Mouse (Mus musculus): ENCODE measurements around the gene Ears2. TPM values are rescaled to one million over a fixed set of nuclear protein-coding genes. Genes with fewer than 3 reads are reported as not detected.

Ears2 gene
- total RNA-seq, 1 experiment: 20.5 TPM

DNA sequence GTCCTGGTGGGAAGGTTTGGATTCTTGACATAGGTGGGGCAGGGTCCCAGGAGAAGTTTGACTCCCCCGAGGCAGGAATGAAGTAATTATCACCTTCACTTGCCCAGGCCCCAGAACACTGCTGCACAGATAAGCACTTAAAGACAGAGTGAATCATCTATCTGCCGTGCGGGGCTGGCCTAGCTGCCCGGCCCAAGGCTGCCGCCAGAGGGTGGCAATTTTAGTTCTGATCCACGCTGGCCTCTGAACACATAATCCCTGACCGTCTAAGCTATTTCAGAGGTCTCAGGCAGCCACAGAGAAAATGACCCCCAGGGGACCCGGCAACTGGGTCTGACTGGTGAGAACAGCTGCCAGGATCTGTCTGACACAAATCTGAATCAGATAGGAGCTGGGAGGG is 52.0 kb downstream of the Ears2 start:
- Histone ChIP-seq H3K9me3 (ENCODE audit: control insufficient read depth, insufficient read depth, low read depth, low read length) (no peaks in the 10 kb centered on the region), H3K9ac (ENCODE audit: insufficient read depth, low read depth, low read length, poor library complexity, severe bottlenecking) (peak overlapping the region; percentile 24; the same call in 1 of the 2 replicates), H3K36me3 (ENCODE audit: control insufficient read depth, insufficient read depth, low read length, poor library complexity, severe bottlenecking) (peaks cover 19% of the 10 kb centered on the region), H3K27ac (ENCODE audit: insufficient read depth, low read depth, low read length, poor library complexity, severe bottlenecking) (no peak overlapping the region), H3K4me1 (ENCODE audit: control insufficient read depth in 2 of 2, insufficient read depth in 2 of 2, low read length in 2 of 2, poor library complexity in 1 of 2) (peaks cover 3 to 28% of the 10 kb centered on the region in 2 experiments; a peak in 3 of 4 replicates), H3K4me3 (ENCODE audit: insufficient read depth in 1 of 2, low read depth in 1 of 2, low read length in 2 of 2, poor library complexity in 1 of 2, severe bottlenecking in 1 of 2) (peak overlapping the region in 1 of 2 experiments; percentile 28; a peak in 1 of 4 replicates)
- no peak for DNase-seq (ENCODE audit: low read depth, low spot score)
- TF ChIP-seq HCFC1 (IDR thresholded peaks at IDR 0.05; ENCODE audit: borderline replicate concordance, insufficient read depth, low read length) (no peak), ZC3H11A (IDR thresholded peaks at IDR 0.05; ENCODE audit: borderline replicate concordance, low read depth, low read length) (no peak)
- in situ Hi-C loops (cut with MboI; ENCODE audit: low sequenced_read_pairs in 2 of 2, unreplicated experiment in 2 of 2): no loop called here

GRCm38 (mm10) chr7:122012949-122013348 is 54.1 kb downstream of the Ears2 start:
- Histone ChIP-seq H3K36me3 (ENCODE audit: control insufficient read depth, insufficient read depth, low read length, poor library complexity, severe bottlenecking) (peaks cover 31% of the 10 kb centered on the region), H3K9me3 (ENCODE audit: control insufficient read depth, insufficient read depth, low read depth, low read length) (no peaks in the 10 kb centered on the region), H3K4me3 (ENCODE audit: insufficient read depth in 1 of 2, low read depth in 1 of 2, low read length in 2 of 2, poor library complexity in 1 of 2, severe bottlenecking in 1 of 2) (no peak overlapping the region), H3K9ac (ENCODE audit: insufficient read depth, low read depth, low read length, poor library complexity, severe bottlenecking) (no peak overlapping the region), H3K27ac (ENCODE audit: insufficient read depth, low read depth, low read length, poor library complexity, severe bottlenecking) (no peak overlapping the region), H3K4me1 (ENCODE audit: control insufficient read depth in 2 of 2, insufficient read depth in 2 of 2, low read length in 2 of 2, poor library complexity in 1 of 2) (peaks cover 1 to 25% of the 10 kb centered on the region in 2 experiments; a peak in 2 of 4 replicates)
- DNase-seq (ENCODE audit: low read depth, low spot score): no peak
- TF ChIP-seq HCFC1 (IDR thresholded peaks at IDR 0.05; ENCODE audit: borderline replicate concordance, insufficient read depth, low read length): no peak
- no peak for TF ChIP-seq ZNF384 (IDR thresholded peaks at IDR 0.05; ENCODE audit: low read depth, low read length)
- no peak for TF ChIP-seq CHD2 (IDR thresholded peaks at IDR 0.05; ENCODE audit: low read depth, low read length)
- no peak for TF ChIP-seq MAFK (IDR thresholded peaks at IDR 0.05; ENCODE audit: insufficient read depth, low read depth, low read length)
- no peak for TF ChIP-seq ZC3H11A (IDR thresholded peaks at IDR 0.05; ENCODE audit: borderline replicate concordance, low read depth, low read length)
- in situ Hi-C loops (cut with MboI; ENCODE audit: low sequenced_read_pairs in 2 of 2, unreplicated experiment in 2 of 2): no loop called here

GRCm38 (mm10) chr7:122012370-122012769 is 54.7 kb downstream of the Ears2 start:
- H3K9ac ChIP-seq (ENCODE audit: insufficient read depth, low read depth, low read length, poor library complexity, severe bottlenecking): no peak overlapping the region
- no peak overlapping the region for H3K4me3 ChIP-seq (ENCODE audit: insufficient read depth in 1 of 2, low read depth in 1 of 2, low read length in 2 of 2, poor library complexity in 1 of 2, severe bottlenecking in 1 of 2)
- no peaks in the 10 kb centered on the region for H3K9me3 ChIP-seq (ENCODE audit: control insufficient read depth, insufficient read depth, low read depth, low read length)
- peaks cover 34% of the 10 kb centered on the region for H3K36me3 ChIP-seq (ENCODE audit: control insufficient read depth, insufficient read depth, low read length, poor library complexity, severe bottlenecking)
- TF ChIP-seq HCFC1 (IDR thresholded peaks at IDR 0.05; ENCODE audit: borderline replicate concordance, insufficient read depth, low read length) (no peak), ZC3H11A (IDR thresholded peaks at IDR 0.05; ENCODE audit: borderline replicate concordance, low read depth, low read length) (no peak), CHD2 (IDR thresholded peaks at IDR 0.05; ENCODE audit: low read depth, low read length) (no peak), ZNF384 (IDR thresholded peaks at IDR 0.05; ENCODE audit: low read depth, low read length) (no peak), MAFK (IDR thresholded peaks at IDR 0.05; ENCODE audit: insufficient read depth, low read depth, low read length) (no peak)
- H3K4me1 ChIP-seq (ENCODE audit: control insufficient read depth in 2 of 2, insufficient read depth in 2 of 2, low read length in 2 of 2, poor library complexity in 1 of 2): peaks cover 0 to 24% of the 10 kb centered on the region in 2 experiments; a peak in 2 of 4 replicates
- in situ Hi-C loops (cut with MboI; ENCODE audit: low sequenced_read_pairs in 2 of 2, unreplicated experiment in 2 of 2): no loop called here
- DNase-seq (ENCODE audit: low read depth, low spot score): no peak
- no peak overlapping the region for H3K27ac ChIP-seq (ENCODE audit: insufficient read depth, low read depth, low read length, poor library complexity, severe bottlenecking)

GRCm38 (mm10) chr7:122000396-122000795 is 66.7 kb downstream of the Ears2 start:
- Histone ChIP-seq H3K36me3 (ENCODE audit: control insufficient read depth, insufficient read depth, low read length, poor library complexity, severe bottlenecking) (peaks cover 63% of the 10 kb centered on the region), H3K27ac (ENCODE audit: insufficient read depth, low read depth, low read length, poor library complexity, severe bottlenecking) (no peak overlapping the region), H3K9me3 (ENCODE audit: control insufficient read depth, insufficient read depth, low read depth, low read length) (no peaks in the 10 kb centered on the region), H3K4me1 (ENCODE audit: control insufficient read depth in 2 of 2, insufficient read depth in 2 of 2, low read length in 2 of 2, poor library complexity in 1 of 2) (peaks cover 0 to 4% of the 10 kb centered on the region in 2 experiments; a peak in 2 of 4 replicates), H3K4me3 (ENCODE audit: insufficient read depth in 1 of 2, low read depth in 1 of 2, low read length in 2 of 2, poor library complexity in 1 of 2, severe bottlenecking in 1 of 2) (no peak overlapping the region), H3K9ac (ENCODE audit: insufficient read depth, low read depth, low read length, poor library complexity, severe bottlenecking) (no peak overlapping the region)
- in situ Hi-C loops (cut with MboI; ENCODE audit: low sequenced_read_pairs in 2 of 2, unreplicated experiment in 2 of 2): no loop called here
- DNase-seq (ENCODE audit: low read depth, low spot score): no peak
- TF ChIP-seq HCFC1 (IDR thresholded peaks at IDR 0.05; ENCODE audit: borderline replicate concordance, insufficient read depth, low read length) (no peak), ZC3H11A (IDR thresholded peaks at IDR 0.05; ENCODE audit: borderline replicate concordance, low read depth, low read length) (no peak), MAFK (IDR thresholded peaks at IDR 0.05; ENCODE audit: insufficient read depth, low read depth, low read length) (no peak), CHD2 (IDR thresholded peaks at IDR 0.05; ENCODE audit: low read depth, low read length) (no peak), ZNF384 (IDR thresholded peaks at IDR 0.05; ENCODE audit: low read depth, low read length) (no peak)

DNA sequence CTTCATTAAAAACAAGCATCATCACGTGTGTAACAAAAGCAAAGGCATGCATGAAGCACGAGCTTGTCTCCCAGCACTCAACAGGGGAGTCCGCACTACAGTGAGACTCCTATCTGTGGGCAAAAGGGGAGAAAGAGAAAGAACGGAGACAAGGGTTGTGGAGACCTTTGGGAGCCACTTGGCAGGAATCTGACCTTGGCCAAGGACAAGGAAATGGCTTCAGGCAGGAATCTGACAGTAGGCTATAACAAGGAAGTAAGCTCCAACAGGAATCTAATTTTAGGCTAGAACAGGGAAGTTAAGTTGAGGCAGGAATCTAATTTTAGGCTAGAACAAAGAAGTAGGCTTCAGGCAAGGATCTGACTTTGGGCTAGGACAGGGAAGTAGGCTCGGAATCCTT is 71.1 kb downstream of the Ears2 start:
- TF ChIP-seq ZNF384 (IDR thresholded peaks at IDR 0.05; ENCODE audit: low read depth, low read length) (no peak), HCFC1 (IDR thresholded peaks at IDR 0.05; ENCODE audit: borderline replicate concordance, insufficient read depth, low read length) (no peak), MAFK (IDR thresholded peaks at IDR 0.05; ENCODE audit: insufficient read depth, low read depth, low read length) (no peak)
- Histone ChIP-seq H3K9me3 (ENCODE audit: control insufficient read depth, insufficient read depth, low read depth, low read length) (no peaks in the 10 kb centered on the region), H3K4me3 (ENCODE audit: insufficient read depth in 1 of 2, low read depth in 1 of 2, low read length in 2 of 2, poor library complexity in 1 of 2, severe bottlenecking in 1 of 2) (no peak overlapping the region), H3K9ac (ENCODE audit: insufficient read depth, low read depth, low read length, poor library complexity, severe bottlenecking) (no peak overlapping the region), H3K4me1 (ENCODE audit: control insufficient read depth in 2 of 2, insufficient read depth in 2 of 2, low read length in 2 of 2, poor library complexity in 1 of 2) (peaks cover 0 to 4% of the 10 kb centered on the region in 2 experiments; a peak in 2 of 4 replicates), H3K36me3 (ENCODE audit: control insufficient read depth, insufficient read depth, low read length, poor library complexity, severe bottlenecking) (peaks cover 64% of the 10 kb centered on the region), H3K27ac (ENCODE audit: insufficient read depth, low read depth, low read length, poor library complexity, severe bottlenecking) (no peak overlapping the region)
- in situ Hi-C loops (cut with MboI; ENCODE audit: low sequenced_read_pairs in 2 of 2, unreplicated experiment in 2 of 2): no loop called here
- DNase-seq (ENCODE audit: low read depth, low spot score): no peak

Other genes starting within 250 kb of the Ears2 start
- 0.21 and 0.22 TPM in 2 replicates for gene Scnn1b, start 202.2 kb downstream of the Ears2 start, total RNA-seq (2012; rRNA removed)
- 17.7 and 19.9 TPM in 2 replicates for gene Cog7, start 85.6 kb downstream of the Ears2 start, total RNA-seq (2012; rRNA removed)
- 68.5 and 71.9 TPM in 2 replicates for gene Gga2, start 46.0 kb downstream of the Ears2 start, total RNA-seq (2012; rRNA removed)
- gene Ubfd1, start 88 bp downstream of the Ears2 start, total RNA-seq (2012; rRNA removed): 56.1 and 70.7 TPM in 2 replicates
- gene Ndufab1, start 34.6 kb upstream of the Ears2 start, total RNA-seq (2012; rRNA removed): 113 and 151 TPM in 2 replicates
- 21.0 and 24.4 TPM in 2 replicates for gene Palb2, start 65.7 kb upstream of the Ears2 start, total RNA-seq (2012; rRNA removed)
- 34.8 and 46.0 TPM in 2 replicates for gene Dctn5, start 65.8 kb upstream of the Ears2 start, total RNA-seq (2012; rRNA removed)
- 66.1 and 73.8 TPM in 2 replicates for gene Plk1, start 92.2 kb upstream of the Ears2 start, total RNA-seq (2012; rRNA removed)
- gene Ern2, start 118.9 kb upstream of the Ears2 start, total RNA-seq (2012; rRNA removed): 0.11 TPM in 1 of 2 replicates, not detected in the other
- gene Chp2, start 152.2 kb upstream of the Ears2 start, total RNA-seq (2012; rRNA removed): 0.16 TPM in 1 of 2 replicates, not detected in the other
- 6.1 and 10.6 TPM in 2 replicates for gene Prkcb, start 221.5 kb upstream of the Ears2 start, total RNA-seq (2012; rRNA removed)